Mouse (Mus musculus) limb, embryonic 13.5 days (tissue): ENCODE measurements at regions not wholly inside any gene's neighbourhood (a gene's known extent, or its start where the extent isn't known, plus 50 kb on each side); places are given as distances from the start of the nearest gene placed in this dataset.

Source experiments
- ATAC-seq: fragments of 200-750 bp; cut with Nextera tagmentation; 2 replicates; pipeline ENCODE4 v1.8.0; 2017; ENCODE audit warnings: low read depth, moderate number of reproducible peaks, moderate TSS enrichment; ENCODE audit not compliant: low FRiP score
- H3K27ac ChIP-seq: fragments of 300-500 bp; sonication (generic); 2 replicates; pipeline ENCODE4 v1.5.1; 2015; ENCODE audit warnings: inconsistent platforms, mild to moderate bottlenecking, moderate library complexity
- H3K27me3 ChIP-seq: fragments of 300-500 bp; sonication (generic); 2 replicates; pipeline ENCODE4 v1.6.1; 2015; ENCODE audit warnings: mild to moderate bottlenecking, inconsistent platforms
- H3K36me3 ChIP-seq: fragments of 300-500 bp; sonication (generic); 2 replicates; pipeline ENCODE4 v1.6.1; 2015; ENCODE audit warnings: inconsistent platforms, mild to moderate bottlenecking, moderate library complexity
- H3K4me1 ChIP-seq: fragments of 300-500 bp; sonication (generic); 2 replicates; pipeline ENCODE4 v1.6.1; 2015; ENCODE audit warnings: inconsistent platforms
- H3K4me2 ChIP-seq: fragments of 300-500 bp; sonication (generic); replicated peaks from 2 replicates; pipeline ENCODE4 v1.6.1; 2015; ENCODE audit warnings: inconsistent platforms, mild to moderate bottlenecking, moderate library complexity
- H3K4me3 ChIP-seq: fragments of 300-500 bp; sonication (generic); 2 replicates; pipeline ENCODE4 v1.5.1; 2015; ENCODE audit warnings: moderate library complexity, mild to moderate bottlenecking, inconsistent platforms
- H3K9ac ChIP-seq: fragments of 300-500 bp; sonication (generic); 2 replicates; pipeline ENCODE4 v1.6.1; 2015; ENCODE audit warnings: mild to moderate bottlenecking, inconsistent platforms
- H3K9me3 ChIP-seq: fragments of 300-500 bp; sonication (generic); 2 replicates; pipeline ENCODE4 v1.6.1; 2016; ENCODE audit warnings: inconsistent platforms
- WGBS: fragments of 180-500 bp; shearing (Covaris S2); methylation state at CpG from one replicate; pipeline ENCODE4 v1.1.7; 2015; 5-methylcytosine and 5-hydroxymethylcytosine counted together

DNA sequence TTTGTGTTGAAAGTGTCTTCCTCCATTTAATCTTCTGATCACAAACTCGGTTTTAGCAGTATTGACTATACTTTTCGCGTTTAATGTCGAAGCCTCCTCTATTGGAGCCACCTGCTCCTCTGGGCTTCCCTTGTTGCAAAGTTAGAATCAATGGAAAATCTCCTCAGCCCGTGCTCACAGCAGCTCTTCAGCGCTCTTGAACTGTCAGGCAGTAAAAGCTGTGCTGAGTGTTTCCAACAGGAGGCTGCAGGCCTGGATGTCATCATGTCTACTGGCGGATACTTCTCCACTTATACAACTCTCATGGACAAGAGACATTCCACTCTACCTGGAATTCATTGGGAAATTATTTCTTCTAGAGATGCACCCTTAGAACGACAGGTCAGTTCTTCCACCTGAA, 380.4 kb upstream of the Crim1 start:
- H3K4me1 ChIP-seq = no peaks in the 10 kb centered on the region
- H3K27ac ChIP-seq = no peak overlapping the region
- H3K27me3 ChIP-seq = no peaks in the 10 kb centered on the region
- no peak overlapping the region for H3K4me3 ChIP-seq
- no peaks in the 10 kb centered on the region for H3K36me3 ChIP-seq
- WGBS = 83% methylated on average over 8 of the region's 8 CpGs
- no peak overlapping the region for H3K4me2 ChIP-seq
- ATAC-seq = no peak
- H3K9me3 ChIP-seq = no peaks in the 10 kb centered on the region
- no peak overlapping the region for H3K9ac ChIP-seq

DNA sequence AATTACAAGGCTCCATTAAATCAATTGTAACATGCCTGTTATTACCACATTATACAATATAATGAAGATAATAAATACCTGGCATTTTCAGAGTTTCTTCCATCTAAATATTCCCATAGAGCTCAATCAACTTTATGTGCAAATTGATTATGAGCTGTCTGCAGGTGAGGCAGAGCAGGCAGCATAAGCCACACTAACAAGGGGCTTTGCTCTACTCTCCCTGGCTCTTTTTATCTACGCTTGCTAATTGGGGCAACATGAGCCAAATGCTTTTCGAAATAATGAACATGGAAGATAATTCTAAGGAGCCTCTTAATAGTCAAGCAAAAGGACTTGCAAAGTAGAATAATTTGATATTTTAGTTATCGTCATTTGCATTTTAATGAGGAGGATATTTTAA, 356.1 kb upstream of the Crim1 start:
- Histone ChIP-seq H3K27me3 (no peaks in the 10 kb centered on the region), H3K9ac (no peak overlapping the region), H3K36me3 (no peaks in the 10 kb centered on the region), H3K4me3 (no peak overlapping the region), H3K27ac (no peak overlapping the region), H3K4me1 (no peaks in the 10 kb centered on the region), H3K9me3 (no peaks in the 10 kb centered on the region), H3K4me2 (no peak overlapping the region)
- no peak for ATAC-seq
- WGBS = 64% methylated on average over 3 of the region's 3 CpGs

DNA sequence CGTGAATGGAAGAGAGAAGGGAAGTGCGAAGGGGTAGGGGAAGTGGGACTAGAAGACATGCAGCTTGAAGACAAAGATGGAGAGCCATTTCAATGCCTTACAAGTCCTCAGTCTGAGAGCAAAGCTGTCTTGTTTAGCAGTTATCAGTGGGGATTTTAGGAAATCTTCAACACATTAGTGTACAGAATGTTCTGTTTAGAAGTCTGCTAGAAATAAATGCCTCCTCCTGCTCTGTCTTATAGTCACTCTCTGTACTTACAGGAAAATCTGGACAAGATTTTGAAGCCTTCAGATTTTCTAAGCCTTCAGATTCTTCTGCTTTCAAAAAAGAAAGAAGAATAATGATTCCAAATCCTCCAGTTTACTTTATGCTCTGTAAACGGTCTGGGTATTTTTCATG, 325.6 kb upstream of the Crim1 start:
- H3K9me3 ChIP-seq = no peaks in the 10 kb centered on the region
- no peaks in the 10 kb centered on the region for H3K27me3 ChIP-seq
- H3K27ac ChIP-seq = no peak overlapping the region
- 87% methylated on average over 3 of the region's 3 CpGs for WGBS
- H3K9ac ChIP-seq = no peak overlapping the region
- no peaks in the 10 kb centered on the region for H3K4me1 ChIP-seq
- H3K4me2 ChIP-seq = no peak overlapping the region
- no peaks in the 10 kb centered on the region for H3K36me3 ChIP-seq
- H3K4me3 ChIP-seq = no peak overlapping the region
- ATAC-seq = no peak

DNA sequence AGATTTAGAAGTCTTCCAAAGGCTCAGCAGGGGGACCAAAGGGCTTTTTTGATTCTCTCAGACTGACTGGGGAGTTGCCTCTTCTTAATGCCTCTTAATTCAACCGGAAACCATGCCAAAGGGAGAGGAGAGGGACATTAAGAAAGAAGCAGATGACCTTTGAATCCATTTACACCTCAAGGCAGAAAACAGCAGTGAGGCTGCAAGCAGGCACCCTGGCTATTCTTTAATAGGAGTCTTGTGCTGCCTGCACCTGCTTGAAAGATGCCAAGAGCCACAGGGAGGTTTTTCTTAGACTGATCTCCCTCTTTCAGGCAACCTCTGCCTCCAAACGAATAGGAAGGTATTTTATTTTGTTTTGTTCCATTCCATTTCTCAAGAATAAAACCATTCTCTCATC, 323.0 kb upstream of the Crim1 start:
- no peak for ATAC-seq
- H3K27me3 ChIP-seq = no peaks in the 10 kb centered on the region
- no peaks in the 10 kb centered on the region for H3K9me3 ChIP-seq
- H3K4me2 ChIP-seq = no peak overlapping the region
- H3K27ac ChIP-seq = no peak overlapping the region
- no peaks in the 10 kb centered on the region for H3K36me3 ChIP-seq
- H3K9ac ChIP-seq = no peak overlapping the region
- H3K4me3 ChIP-seq = no peak overlapping the region
- no peaks in the 10 kb centered on the region for H3K4me1 ChIP-seq
- 28% methylated on average over 2 of the region's 2 CpGs for WGBS

DNA sequence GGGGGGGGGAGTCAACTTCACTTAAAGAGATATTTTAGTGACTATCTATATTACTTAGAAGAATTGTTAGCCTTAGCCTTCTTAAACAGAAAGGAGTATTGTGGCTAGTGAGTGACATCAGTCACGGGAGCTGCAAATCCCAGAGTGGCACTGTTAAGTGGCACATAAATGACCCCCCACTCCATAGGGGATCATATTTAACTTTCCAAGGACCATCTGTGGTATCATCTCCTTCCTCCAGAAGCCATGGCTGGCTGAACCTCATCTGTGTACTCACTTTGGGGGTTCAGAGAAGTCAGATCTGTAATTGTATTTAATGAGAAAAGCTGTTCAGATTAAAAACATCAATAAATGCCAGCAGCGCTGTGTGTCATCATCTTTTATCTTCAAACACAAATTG, 314.9 kb upstream of the Crim1 start:
- Histone ChIP-seq H3K9ac (no peak overlapping the region), H3K4me3 (no peak overlapping the region), H3K27me3 (no peaks in the 10 kb centered on the region), H3K36me3 (no peaks in the 10 kb centered on the region), H3K4me2 (no peak overlapping the region), H3K4me1 (no peaks in the 10 kb centered on the region), H3K9me3 (no peaks in the 10 kb centered on the region), H3K27ac (no peak overlapping the region)
- 87% methylated on average over 2 of the region's 2 CpGs for WGBS
- ATAC-seq = no peak

DNA sequence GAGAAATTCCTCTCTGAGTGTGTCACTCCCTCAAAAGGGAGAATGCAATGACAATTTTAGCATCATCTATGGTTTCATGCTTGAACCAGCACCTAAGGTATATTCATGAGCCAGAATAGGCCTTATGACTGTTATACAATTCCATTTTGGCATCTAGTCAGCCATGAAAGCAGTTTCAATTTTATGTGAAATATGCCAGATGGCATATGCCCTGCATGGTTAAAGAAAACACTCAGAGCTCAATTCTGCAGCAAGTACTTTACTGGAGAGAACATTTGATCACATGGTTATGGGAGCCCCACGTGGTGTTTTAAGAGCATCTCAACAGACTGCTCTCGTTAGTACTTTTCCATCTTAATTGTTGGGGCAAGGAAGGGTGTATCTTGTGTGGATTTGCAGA, 310.9 kb upstream of the Crim1 start:
- Histone ChIP-seq H3K27ac (no peak overlapping the region), H3K9ac (no peak overlapping the region), H3K4me1 (no peaks in the 10 kb centered on the region), H3K4me3 (no peak overlapping the region), H3K27me3 (no peaks in the 10 kb centered on the region), H3K36me3 (no peaks in the 10 kb centered on the region), H3K4me2 (no peak overlapping the region), H3K9me3 (no peaks in the 10 kb centered on the region)
- 21% methylated on average over 2 of the region's 2 CpGs for WGBS
- ATAC-seq = peak; percentile 48; the same call in 1 of the 2 replicates

DNA sequence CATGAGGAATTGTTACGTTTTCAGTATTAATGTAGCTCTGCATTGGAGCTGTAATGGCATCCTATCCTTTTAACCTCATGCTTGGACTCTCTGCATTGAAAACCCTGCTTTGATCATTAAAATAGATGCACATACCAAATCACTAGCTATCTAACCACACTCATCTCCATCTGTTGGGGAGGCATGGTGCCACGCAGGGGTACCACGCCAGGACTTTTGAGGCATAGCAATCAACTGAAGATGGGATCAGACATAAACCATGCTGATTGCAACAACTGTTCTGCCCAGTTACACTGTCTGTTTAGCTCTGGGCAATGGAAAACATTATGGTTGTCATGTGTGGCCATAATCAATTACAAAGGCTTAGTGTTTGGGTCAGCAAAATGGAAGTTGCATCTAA, 295.6 kb upstream of the Crim1 start:
- Histone ChIP-seq H3K36me3 (no peaks in the 10 kb centered on the region), H3K4me2 (no peak overlapping the region), H3K27me3 (no peaks in the 10 kb centered on the region), H3K4me3 (no peak overlapping the region), H3K4me1 (no peaks in the 10 kb centered on the region), H3K9me3 (no peaks in the 10 kb centered on the region), H3K27ac (no peak overlapping the region), H3K9ac (no peak overlapping the region)
- WGBS = 89% methylated on average over 3 of the region's 3 CpGs
- ATAC-seq = no peak

DNA sequence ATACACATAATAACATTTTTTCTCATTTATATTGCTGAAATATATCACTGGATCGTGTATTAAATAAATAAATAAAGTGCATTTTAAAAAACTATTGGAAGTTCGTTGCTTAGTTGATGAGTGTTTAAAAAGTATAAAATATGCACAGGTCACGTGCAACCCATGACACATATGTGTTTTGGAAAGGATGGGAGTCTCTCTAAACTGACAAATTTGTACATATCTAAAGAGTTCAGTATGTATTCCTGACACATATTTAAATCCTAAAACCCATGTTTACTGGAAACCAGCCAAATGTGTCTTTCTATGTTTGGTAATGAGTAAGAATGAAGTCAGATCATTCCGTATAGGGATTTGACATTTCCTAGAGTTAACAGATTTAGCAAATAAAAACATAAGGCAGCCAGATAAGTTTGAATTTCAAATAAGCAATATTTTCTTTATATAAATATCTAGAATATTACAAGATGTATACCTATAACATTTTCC, 286.0 kb upstream of the Crim1 start:
- Histone ChIP-seq H3K4me1 (no peaks in the 10 kb centered on the region), H3K4me2 (no peak overlapping the region), H3K27ac (no peak overlapping the region), H3K9ac (no peak overlapping the region), H3K36me3 (no peaks in the 10 kb centered on the region), H3K27me3 (no peaks in the 10 kb centered on the region), H3K4me3 (no peak overlapping the region), H3K9me3 (no peaks in the 10 kb centered on the region)
- 84% methylated on average over 4 of the region's 4 CpGs for WGBS
- ATAC-seq = no peak

DNA sequence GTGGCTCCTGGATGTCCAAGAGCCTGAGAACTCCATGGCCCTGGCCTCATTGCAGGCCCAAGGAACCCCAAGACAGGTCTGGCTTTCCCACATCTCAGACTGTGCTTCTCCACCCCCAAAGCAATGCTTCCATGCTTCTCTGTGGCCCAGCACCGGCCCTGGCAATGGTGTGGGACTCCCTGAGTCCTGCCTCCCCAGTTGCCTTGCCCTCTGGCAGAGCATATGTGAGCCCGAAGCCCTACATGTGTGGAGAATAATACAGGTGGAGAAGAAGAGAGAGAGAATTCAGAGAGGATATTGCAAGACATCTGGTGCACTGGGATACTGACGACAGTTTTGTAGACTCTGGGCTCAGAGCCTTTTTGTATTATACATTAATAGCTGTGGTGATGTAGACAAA, 269.8 kb upstream of the Crim1 start:
- H3K9me3 ChIP-seq = no peaks in the 10 kb centered on the region
- no peak overlapping the region for H3K4me2 ChIP-seq
- H3K27me3 ChIP-seq = no peaks in the 10 kb centered on the region
- no peaks in the 10 kb centered on the region for H3K4me1 ChIP-seq
- no peak for ATAC-seq
- H3K4me3 ChIP-seq = no peak overlapping the region
- 83% methylated on average over 3 of the region's 3 CpGs for WGBS
- no peaks in the 10 kb centered on the region for H3K36me3 ChIP-seq
- no peak overlapping the region for H3K9ac ChIP-seq
- no peak overlapping the region for H3K27ac ChIP-seq

DNA sequence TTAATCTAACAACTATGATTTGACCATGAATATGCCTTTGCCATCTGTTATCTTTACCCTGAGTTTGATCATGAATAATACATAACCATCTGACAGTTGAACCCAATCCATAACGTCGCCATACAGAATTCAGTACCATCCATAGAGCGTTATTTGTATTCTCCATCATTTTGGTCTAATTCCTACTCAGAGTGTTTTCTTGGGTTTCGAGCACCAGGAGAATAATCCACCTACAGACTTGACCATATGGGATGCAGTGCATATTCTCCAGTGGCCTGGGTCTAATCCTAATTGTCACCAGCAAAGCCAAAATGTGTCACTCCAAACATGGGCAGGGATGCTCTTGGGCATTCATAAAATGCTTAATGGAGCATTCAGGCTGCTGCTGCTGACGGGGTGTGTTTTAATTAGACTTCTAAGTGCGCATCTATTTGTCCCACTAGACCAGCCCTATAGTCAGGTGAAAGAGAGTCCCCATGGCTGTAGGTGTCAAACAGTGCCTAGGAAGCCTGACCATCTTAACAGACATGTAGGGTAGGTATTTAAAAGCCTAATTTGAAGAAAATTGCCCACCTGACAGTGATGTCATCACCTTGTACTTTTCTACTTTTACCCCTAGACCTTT, 269.0 kb upstream of the Crim1 start:
- no peaks in the 10 kb centered on the region for H3K27me3 ChIP-seq
- H3K36me3 ChIP-seq = no peaks in the 10 kb centered on the region
- no peak for ATAC-seq
- H3K9me3 ChIP-seq = no peaks in the 10 kb centered on the region
- WGBS = 90% methylated on average over 6 of the region's 6 CpGs
- no peak overlapping the region for H3K4me3 ChIP-seq
- H3K4me2 ChIP-seq = no peak overlapping the region
- no peak overlapping the region for H3K27ac ChIP-seq
- no peak overlapping the region for H3K9ac ChIP-seq
- H3K4me1 ChIP-seq = no peaks in the 10 kb centered on the region

DNA sequence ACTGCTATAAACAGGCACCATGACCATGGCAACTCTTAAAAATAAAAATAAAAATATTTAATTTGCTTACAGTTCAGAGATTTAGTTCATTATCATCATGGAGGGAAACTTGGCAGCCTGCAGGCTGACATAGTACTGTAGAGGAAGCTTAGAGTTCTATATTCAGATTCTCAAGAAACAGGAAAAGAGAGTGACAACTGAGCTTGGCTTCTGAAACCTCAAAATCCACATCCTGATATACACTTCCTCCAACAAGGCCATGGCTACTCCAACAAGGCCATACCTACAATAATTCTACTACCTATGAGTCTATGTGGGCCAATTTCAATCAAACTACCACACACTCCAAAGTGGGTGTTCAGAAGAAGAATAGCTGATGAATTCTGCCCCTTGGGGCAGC, 266.9 kb upstream of the Crim1 start:
- no peak overlapping the region for H3K4me2 ChIP-seq
- H3K27ac ChIP-seq = no peak overlapping the region
- H3K9me3 ChIP-seq = no peaks in the 10 kb centered on the region
- H3K4me3 ChIP-seq = no peak overlapping the region
- H3K9ac ChIP-seq = no peak overlapping the region
- H3K27me3 ChIP-seq = no peaks in the 10 kb centered on the region
- ATAC-seq = no peak
- no peaks in the 10 kb centered on the region for H3K36me3 ChIP-seq
- no peaks in the 10 kb centered on the region for H3K4me1 ChIP-seq

DNA sequence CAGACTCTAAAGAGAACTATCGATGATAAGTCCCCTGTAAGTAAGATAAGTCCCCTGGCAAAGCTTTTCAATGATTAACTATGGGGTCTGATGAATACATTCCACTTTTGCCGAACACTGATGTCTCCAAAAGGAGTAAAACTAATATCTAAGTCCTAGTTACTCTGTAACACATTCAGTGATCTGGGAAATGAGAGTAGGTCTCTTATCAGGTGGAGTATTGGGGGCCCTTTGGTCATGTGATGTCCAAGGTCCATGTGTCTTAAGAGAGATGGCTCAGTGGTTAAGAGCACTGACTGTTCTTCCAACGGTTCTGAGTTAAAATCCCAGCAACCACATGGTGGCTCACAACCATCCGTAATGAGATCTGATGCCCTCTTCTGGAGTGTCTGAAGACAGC, 242.0 kb upstream of the Crim1 start:
- 84% methylated on average over 4 of the region's 4 CpGs for WGBS

DNA sequence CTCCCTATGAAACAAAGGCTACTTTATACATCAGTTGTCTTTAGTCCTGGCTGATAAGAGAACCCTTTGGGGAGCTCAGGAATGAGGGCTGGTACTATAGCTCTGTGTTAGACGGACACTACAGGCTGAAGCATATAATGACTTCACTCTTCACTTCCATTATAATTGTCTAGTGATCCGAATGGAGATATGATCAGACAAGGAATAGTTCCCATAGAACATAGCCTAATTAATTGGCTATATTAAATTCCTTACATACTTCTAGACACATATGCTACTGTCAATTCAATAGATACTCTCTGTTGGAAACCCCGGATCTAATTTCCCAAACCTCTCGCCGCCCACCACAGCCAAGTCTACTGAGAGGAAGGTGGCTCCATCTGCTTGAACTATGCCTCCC, 238.8 kb upstream of the Crim1 start:
- Histone ChIP-seq H3K36me3 (no peaks in the 10 kb centered on the region), H3K4me2 (no peak overlapping the region), H3K27me3 (no peaks in the 10 kb centered on the region), H3K9ac (no peak overlapping the region), H3K4me1 (no peaks in the 10 kb centered on the region), H3K27ac (no peak overlapping the region), H3K4me3 (no peak overlapping the region), H3K9me3 (no peaks in the 10 kb centered on the region)
- ATAC-seq = no peak
- WGBS = 90% methylated on average over 5 of the region's 5 CpGs

More for the DNA sequence above, 242.0 kb upstream of the Crim1 start:
- Histone ChIP-seq H3K27me3 (no peaks in the 10 kb centered on the region), H3K9me3 (no peaks in the 10 kb centered on the region), H3K9ac (no peak overlapping the region), H3K27ac (no peak overlapping the region), H3K4me1 (no peaks in the 10 kb centered on the region), H3K4me3 (no peak overlapping the region), H3K4me2 (no peak overlapping the region), H3K36me3 (no peaks in the 10 kb centered on the region)
- no peak for ATAC-seq
